Mouse (Mus musculus): Measurements from ENCODE around the gene Dock3. TPM values are rescaled to one million over a fixed set of nuclear protein-coding genes. Genes with fewer than 3 reads are reported as not detected.
A peak's percentile ranks its signal among the peaks of the same experiment; 100 is the strongest.

Dock3 gene
- polyA plus RNA-seq, 1 experiment = not detected

DNA sequence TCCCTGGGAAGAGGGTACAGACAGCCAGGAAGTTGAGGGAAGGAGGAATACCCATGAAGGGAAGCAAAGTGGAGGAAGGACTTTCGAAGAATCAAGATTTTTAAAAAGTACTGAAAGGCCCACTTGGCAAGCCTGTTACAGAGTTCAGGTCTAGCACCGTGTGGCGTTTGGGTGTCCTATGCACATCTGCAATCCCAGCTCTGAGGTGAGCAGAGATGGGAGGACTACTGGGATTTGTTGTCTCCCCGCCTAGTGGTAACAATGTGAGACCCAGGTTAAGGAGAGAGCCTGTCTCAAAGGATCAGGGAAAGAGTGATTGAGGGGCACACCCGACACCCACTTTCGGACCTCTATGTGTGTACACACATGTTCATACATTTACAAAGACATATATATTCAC, 316.8 kb downstream of the Dock3 start:
- TF ChIP-seq CTCF (IDR thresholded peaks at IDR 0.05; ENCODE audit: low read depth, low read length) = no peak
- H3K27ac ChIP-seq (ENCODE audit: insufficient read depth, low read depth, low read length) = no peak overlapping the region
- no peak overlapping the region for H3K4me3 ChIP-seq (ENCODE audit: insufficient read depth, low read length)
- H3K4me1 ChIP-seq (ENCODE audit: control insufficient read depth, insufficient read depth, low read length) = peaks cover 4% of the 10 kb centered on the region

DNA sequence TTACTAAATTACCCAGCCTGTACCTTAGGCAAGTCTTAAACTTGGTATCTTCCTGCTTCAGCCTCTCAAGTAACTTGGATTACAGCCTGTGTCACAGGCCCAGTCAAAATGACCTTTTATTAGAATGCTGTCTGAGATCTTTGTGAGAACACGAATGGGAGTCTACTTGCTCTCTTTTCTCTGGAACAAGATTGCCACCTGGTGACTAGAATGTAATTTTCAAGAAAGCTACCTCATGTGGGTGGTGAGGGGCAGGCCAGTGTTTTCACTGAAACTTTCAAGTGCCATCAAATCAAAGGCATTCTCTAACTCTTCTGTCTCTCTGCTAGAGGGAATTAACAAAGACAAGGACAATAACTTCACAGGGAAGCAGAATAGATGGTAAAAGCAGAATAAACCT, 317.9 kb downstream of the Dock3 start:
- Histone ChIP-seq H3K4me3 (ENCODE audit: insufficient read depth, low read length) (no peak overlapping the region), H3K27ac (ENCODE audit: insufficient read depth, low read depth, low read length) (no peak overlapping the region), H3K4me1 (ENCODE audit: control insufficient read depth, insufficient read depth, low read length) (peaks cover 12% of the 10 kb centered on the region)
- no peak for TF ChIP-seq CTCF (IDR thresholded peaks at IDR 0.05; ENCODE audit: low read depth, low read length)
- TF ChIP-seq POLR2A (IDR thresholded peaks at IDR 0.05; ENCODE audit: borderline replicate concordance, low read depth, low read length) = no peak

DNA sequence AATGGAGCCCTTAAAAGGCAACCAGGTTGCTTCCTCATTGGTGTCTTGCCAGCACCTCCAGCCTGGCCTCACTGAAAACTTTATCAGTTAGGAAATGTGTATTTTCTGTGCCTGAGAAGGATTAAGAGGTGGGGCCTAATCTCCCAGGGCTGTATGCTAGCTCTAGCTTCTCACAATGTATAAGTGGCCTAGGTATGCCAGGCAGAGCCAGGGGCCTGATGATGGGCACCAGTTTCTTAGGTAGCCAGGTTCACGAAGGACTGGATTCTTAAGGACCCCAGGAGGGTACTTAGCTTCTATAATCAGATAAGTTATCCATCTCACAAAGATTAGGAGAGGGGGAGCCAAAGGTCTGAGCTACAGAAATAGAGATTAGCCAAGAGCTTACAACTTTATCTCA, 320.1 kb downstream of the Dock3 start:
- TF ChIP-seq POLR2A (IDR thresholded peaks at IDR 0.05; ENCODE audit: borderline replicate concordance, low read depth, low read length) (no peak), CTCF (IDR thresholded peaks at IDR 0.05; ENCODE audit: low read depth, low read length) (no peak)
- Histone ChIP-seq H3K4me3 (ENCODE audit: insufficient read depth, low read length) (no peak overlapping the region), H3K27ac (ENCODE audit: insufficient read depth, low read depth, low read length) (no peak overlapping the region), H3K4me1 (ENCODE audit: control insufficient read depth, insufficient read depth, low read length) (peaks cover 15% of the 10 kb centered on the region)

DNA sequence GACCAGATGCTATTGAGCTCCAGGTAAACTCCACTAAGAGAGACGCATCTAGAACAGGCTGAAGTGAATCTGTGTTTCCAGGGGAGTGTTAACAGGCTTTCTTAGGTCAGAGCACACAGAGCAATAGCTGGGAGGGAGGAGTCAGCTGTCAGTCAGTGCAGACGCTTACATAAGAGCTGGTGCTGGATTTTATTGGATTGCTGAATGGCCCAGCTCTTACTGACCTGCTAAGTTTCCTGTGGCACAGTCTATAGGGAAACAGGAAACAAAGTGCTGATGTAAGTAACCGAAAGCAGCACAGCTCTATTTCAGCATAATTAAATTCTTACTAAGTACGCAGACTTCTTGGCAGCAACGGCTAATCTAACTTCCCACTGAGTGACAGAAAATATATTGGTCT, 323.0 kb downstream of the Dock3 start:
- Histone ChIP-seq H3K4me3 (ENCODE audit: insufficient read depth, low read length) (no peak overlapping the region), H3K27ac (ENCODE audit: insufficient read depth, low read depth, low read length) (peak overlapping the region; percentile 71), H3K4me1 (ENCODE audit: control insufficient read depth, insufficient read depth, low read length) (peaks cover 15% of the 10 kb centered on the region)
- TF ChIP-seq CTCF (IDR thresholded peaks at IDR 0.05; ENCODE audit: low read depth, low read length) (no peak), POLR2A (IDR thresholded peaks at IDR 0.05; ENCODE audit: borderline replicate concordance, low read depth, low read length) (no peak)

DNA sequence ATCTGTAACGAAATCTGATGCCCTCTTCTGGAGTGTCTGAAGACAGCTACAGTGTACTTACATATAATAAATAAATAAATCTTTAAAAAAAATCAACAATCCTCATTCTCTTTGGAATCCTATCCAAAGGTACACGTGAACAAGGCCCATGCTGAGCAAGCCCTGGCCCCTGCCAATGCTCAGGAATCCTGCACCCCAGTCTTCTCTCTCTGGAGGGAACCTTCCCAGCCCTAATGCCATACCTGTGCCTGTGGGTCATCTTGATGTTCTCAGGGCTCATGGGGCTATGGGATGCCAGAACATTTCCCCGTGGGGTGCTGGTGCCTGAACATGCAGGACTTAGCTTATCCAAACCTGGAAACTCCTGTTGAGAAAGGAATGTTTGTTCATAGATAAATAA, 323.5 kb downstream of the Dock3 start:
- TF ChIP-seq CTCF (IDR thresholded peaks at IDR 0.05; ENCODE audit: low read depth, low read length) = no peak
- no peak for TF ChIP-seq POLR2A (IDR thresholded peaks at IDR 0.05; ENCODE audit: borderline replicate concordance, low read depth, low read length)
- Histone ChIP-seq H3K27ac (ENCODE audit: insufficient read depth, low read depth, low read length) (no peak overlapping the region), H3K4me3 (ENCODE audit: insufficient read depth, low read length) (no peak overlapping the region), H3K4me1 (ENCODE audit: control insufficient read depth, insufficient read depth, low read length) (peaks cover 15% of the 10 kb centered on the region)

DNA sequence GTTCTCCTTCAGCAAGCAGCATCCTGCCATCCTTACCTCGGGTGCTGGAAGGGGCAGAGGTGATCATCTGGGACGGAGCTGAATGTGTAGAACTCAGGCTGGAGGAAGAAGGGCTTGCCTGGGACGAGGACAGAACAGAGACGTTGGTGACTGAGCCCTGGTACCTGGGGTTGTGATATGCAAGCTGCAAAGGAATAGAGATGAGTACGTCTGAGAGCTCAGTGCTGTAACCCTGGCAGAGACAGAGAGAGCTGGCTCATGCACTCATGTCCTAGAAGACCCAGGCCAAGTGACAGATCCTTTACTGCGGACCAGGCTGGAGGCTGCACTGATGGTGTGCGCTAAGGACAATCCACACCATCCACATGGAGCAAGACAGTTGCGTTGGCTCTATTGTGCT, 325.1 kb downstream of the Dock3 start:
- peaks cover 15% of the 10 kb centered on the region for H3K4me1 ChIP-seq (ENCODE audit: control insufficient read depth, insufficient read depth, low read length)
- no peak overlapping the region for H3K4me3 ChIP-seq (ENCODE audit: insufficient read depth, low read length)
- TF ChIP-seq POLR2A (IDR thresholded peaks at IDR 0.05; ENCODE audit: borderline replicate concordance, low read depth, low read length) (no peak), CTCF (IDR thresholded peaks at IDR 0.05; ENCODE audit: low read depth, low read length) (no peak)
- no peak overlapping the region for H3K27ac ChIP-seq (ENCODE audit: insufficient read depth, low read depth, low read length)

DNA sequence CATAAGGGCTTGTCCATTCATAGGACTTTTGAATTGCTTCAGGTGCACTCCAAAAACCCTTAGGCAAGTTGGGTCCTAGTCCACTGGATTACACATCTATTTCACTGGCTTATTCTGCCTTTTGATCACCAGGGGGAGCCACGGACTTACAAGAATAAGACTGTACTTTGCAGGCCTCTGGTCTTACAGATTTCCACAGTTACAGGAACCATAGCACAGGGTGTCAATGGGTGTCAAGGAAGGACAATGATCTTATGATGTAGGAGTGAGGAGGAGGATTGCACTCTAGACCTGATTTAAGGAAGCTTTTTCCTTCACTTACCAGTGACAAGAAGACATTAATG, 327.9 kb downstream of the Dock3 start:
- TF ChIP-seq CTCF (IDR thresholded peaks at IDR 0.05; ENCODE audit: low read depth, low read length) (no peak), POLR2A (IDR thresholded peaks at IDR 0.05; ENCODE audit: borderline replicate concordance, low read depth, low read length) (no peak)
- no peak overlapping the region for H3K27ac ChIP-seq (ENCODE audit: insufficient read depth, low read depth, low read length)
- peaks cover 3% of the 10 kb centered on the region for H3K4me1 ChIP-seq (ENCODE audit: control insufficient read depth, insufficient read depth, low read length)
- H3K4me3 ChIP-seq (ENCODE audit: insufficient read depth, low read length) = no peak overlapping the region

DNA sequence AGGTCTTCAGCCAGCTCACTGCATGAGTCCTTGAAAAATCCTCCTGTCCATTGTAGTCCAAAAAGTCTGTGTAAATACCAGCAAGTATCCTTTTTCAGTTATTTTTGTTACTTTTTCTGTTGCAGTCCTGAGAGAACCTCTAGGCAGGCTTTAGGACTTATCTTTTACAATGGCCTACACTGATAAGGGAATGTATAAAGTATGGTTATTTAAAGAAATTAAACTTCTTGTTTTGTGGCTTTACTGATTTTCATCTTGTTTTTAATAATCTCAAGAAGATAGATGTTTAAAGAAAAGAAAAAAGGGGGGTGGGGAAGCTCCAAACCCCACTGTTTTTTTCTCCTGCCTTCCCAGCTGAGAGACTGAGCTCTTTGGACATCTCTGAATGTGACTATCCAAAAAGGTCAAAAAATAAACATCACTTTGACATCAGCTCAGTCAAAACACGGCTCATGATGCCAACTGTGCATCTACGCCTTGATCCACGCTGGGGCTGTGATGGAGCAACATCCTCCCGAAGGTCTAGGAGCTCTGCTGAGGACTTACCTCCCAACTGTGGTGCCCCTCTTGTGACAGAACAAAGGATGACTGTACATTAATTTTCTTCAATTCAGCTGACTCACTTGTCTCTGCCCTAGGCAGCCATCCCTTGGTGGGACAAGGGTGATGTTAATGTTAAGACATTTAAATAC, 328.5 kb downstream of the Dock3 start:
- no peak overlapping the region for H3K27ac ChIP-seq (ENCODE audit: insufficient read depth, low read depth, low read length)
- H3K4me3 ChIP-seq (ENCODE audit: insufficient read depth, low read length) = no peak overlapping the region
- peaks cover 2% of the 10 kb centered on the region for H3K4me1 ChIP-seq (ENCODE audit: control insufficient read depth, insufficient read depth, low read length)
- TF ChIP-seq CTCF (IDR thresholded peaks at IDR 0.05; ENCODE audit: low read depth, low read length) (no peak), POLR2A (IDR thresholded peaks at IDR 0.05; ENCODE audit: borderline replicate concordance, low read depth, low read length) (no peak)

DNA sequence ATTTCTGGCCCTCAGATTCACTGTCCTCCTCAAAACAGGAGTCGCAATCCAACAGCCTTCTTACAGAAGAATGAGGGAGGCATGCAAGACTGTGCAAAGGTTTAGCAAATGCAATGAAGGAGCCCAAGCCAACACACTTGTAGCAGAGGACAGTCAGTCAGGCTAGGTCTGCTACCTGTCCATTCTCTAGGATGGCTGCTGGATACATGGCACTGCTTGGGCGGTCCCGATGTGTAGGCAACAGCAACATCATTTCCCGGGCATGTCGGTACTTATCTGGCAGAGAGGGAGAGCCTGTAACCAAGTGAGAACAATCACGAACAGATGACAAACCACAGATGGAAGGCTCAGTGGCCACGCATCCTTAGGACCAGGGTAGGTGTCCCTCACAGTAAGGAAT, 330.1 kb downstream of the Dock3 start:
- no peaks in the 10 kb centered on the region for H3K4me1 ChIP-seq (ENCODE audit: control insufficient read depth, insufficient read depth, low read length)

DNA sequence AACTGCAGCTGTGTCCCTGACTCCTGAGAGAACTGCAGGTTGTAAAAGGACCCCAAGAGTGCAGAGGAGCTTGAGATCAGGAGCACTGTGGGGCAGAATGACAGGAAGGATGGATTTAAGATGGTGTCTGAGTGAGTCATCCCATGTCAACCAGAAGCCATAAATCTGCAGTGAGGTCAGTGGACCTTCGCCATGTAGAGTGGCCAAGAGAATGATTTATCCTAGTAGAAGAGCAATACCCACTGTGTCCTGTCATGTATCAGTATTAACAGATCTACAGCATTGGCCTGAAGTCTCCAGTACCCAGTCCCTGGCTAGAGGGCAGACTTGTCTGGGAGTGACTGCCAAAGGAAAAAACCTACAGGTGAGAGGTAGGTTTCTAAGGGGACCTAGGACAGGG, 332.8 kb downstream of the Dock3 start:
- Histone ChIP-seq H3K4me3 (ENCODE audit: insufficient read depth, low read length) (no peak overlapping the region), H3K27ac (ENCODE audit: insufficient read depth, low read depth, low read length) (no peak overlapping the region), H3K4me1 (ENCODE audit: control insufficient read depth, insufficient read depth, low read length) (no peaks in the 10 kb centered on the region)
- TF ChIP-seq CTCF (IDR thresholded peaks at IDR 0.05; ENCODE audit: low read depth, low read length) = no peak
- TF ChIP-seq POLR2A (IDR thresholded peaks at IDR 0.05; ENCODE audit: borderline replicate concordance, low read depth, low read length) = no peak

More for the DNA sequence above, 330.1 kb downstream of the Dock3 start:
- H3K4me3 ChIP-seq (ENCODE audit: insufficient read depth, low read length) = no peak overlapping the region
- H3K27ac ChIP-seq (ENCODE audit: insufficient read depth, low read depth, low read length) = no peak overlapping the region
- TF ChIP-seq CTCF (IDR thresholded peaks at IDR 0.05; ENCODE audit: low read depth, low read length) = no peak
- no peak for TF ChIP-seq POLR2A (IDR thresholded peaks at IDR 0.05; ENCODE audit: borderline replicate concordance, low read depth, low read length)

DNA sequence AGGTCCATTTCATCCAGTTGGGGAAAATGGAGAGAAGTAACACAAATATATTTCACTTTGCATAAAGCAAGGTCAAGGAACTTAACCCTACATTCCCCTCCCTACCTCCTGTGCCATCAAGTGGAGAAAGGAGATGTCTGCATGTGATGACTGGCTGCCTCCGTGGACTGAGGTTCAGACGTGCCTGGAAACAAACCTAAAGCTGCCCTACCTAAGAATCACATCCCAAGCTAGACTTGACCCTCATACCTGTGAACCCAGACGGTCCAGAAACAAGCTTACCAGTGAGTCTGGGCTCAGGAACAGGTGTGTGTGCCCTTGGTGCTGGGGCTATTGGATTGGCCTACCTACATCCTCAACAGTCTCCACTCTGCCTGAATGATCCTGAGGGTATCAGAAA, 338.4 kb downstream of the Dock3 start:
- no peak for TF ChIP-seq CTCF (IDR thresholded peaks at IDR 0.05; ENCODE audit: low read depth, low read length)
- TF ChIP-seq POLR2A (IDR thresholded peaks at IDR 0.05; ENCODE audit: borderline replicate concordance, low read depth, low read length) = no peak
- H3K27ac ChIP-seq (ENCODE audit: insufficient read depth, low read depth, low read length) = no peak overlapping the region
- peaks cover 25% of the 10 kb centered on the region for H3K4me1 ChIP-seq (ENCODE audit: control insufficient read depth, insufficient read depth, low read length)
- no peak overlapping the region for H3K4me3 ChIP-seq (ENCODE audit: insufficient read depth, low read length)
